ENCODE assay signal across 17 mouse cellular contexts in the genomic region with DNA sequence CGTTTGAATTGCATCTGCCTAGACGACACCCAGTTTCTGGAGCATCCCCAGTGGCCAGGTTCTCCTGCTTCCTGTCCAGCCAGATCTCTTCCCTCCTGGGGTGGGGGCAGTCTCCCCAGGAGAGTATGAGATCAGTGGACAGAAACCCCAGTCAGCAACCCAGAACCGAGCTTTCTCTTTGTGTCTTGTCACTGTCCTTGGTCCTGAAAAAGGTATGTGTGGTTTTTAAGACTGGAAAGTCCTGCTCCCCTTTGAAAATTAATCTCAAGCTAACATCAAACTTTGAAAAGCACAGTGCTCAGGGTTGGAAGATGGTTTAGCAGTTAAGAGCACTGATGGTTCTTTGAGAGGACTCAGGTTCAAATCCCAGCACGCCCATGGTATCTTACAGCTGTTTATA. TPM values are rescaled to one million over a fixed set of nuclear protein-coding genes. Genes with fewer than 3 reads are reported as not detected.
DNase-seq lines count a peak whose midpoint lies in the region; ATAC-seq and TF ChIP-seq lines count a peak whose summit lies in the region.
"Had no signal": no experiment of that assay in that cellular context is flagged by ENCODE, and none has a peak within 500 bp of the region (broad histone marks: within the 10 kb centered on the region; RNA-seq: fewer than 3 reads in every experiment).

No protein-coding gene starts in this region.

- H3K4me2 ChIP-seq in lung, embryonic 14.5 days, result no peak overlapping the region
- no peak overlapping the region for H3K4me2 ChIP-seq in embryonic facial prominence, embryonic 11.5 days (ENCODE audit: low read depth, low read length)
- H3K4me2 ChIP-seq: liver, embryonic 11.5 days; neural tube, embryonic 13.5 days had no signal

- no peak overlapping the region for H3K9ac ChIP-seq in lung, embryonic 14.5 days
- H3K9ac ChIP-seq in embryonic facial prominence, embryonic 11.5 days (replicated peaks; ENCODE audit: low read length), result no peak overlapping the region
- H3K9ac ChIP-seq: neural tube, embryonic 13.5 days had no signal

- no peaks in the 10 kb centered on the region for H3K9me3 ChIP-seq in lung, embryonic 14.5 days (ENCODE audit: low read depth, low read length)
- H3K9me3 ChIP-seq in embryonic facial prominence, embryonic 11.5 days (replicated peaks; ENCODE audit: control insufficient read depth, low read length), result no peaks in the 10 kb centered on the region
- H3K9me3 ChIP-seq: neural tube, embryonic 13.5 days had no signal

- no peaks in the 10 kb centered on the region for H3K27me3 ChIP-seq in lung, embryonic 14.5 days (ENCODE audit: insufficient read depth, low read length)
- H3K27me3 ChIP-seq in embryonic facial prominence, embryonic 11.5 days (ENCODE audit: control insufficient read depth, insufficient read depth, low read length), result no peaks in the 10 kb centered on the region
- H3K27me3 ChIP-seq in splenic B cell, adult 2 months (ENCODE audit: control insufficient read depth, insufficient read depth, low read length, poor library complexity, severe bottlenecking), result no peaks in the 10 kb centered on the region
- H3K27me3 ChIP-seq: neural tube, embryonic 13.5 days had no signal

- DNase-seq in lung, embryonic 14.5 days, result peak; percentile 80
- DNase-seq in lung, postnatal 10 days, result no peak
- DNase-seq in R1 (ENCODE audit: low read depth, low spot score), result peak; percentile 59
- DNase-seq in embryonic facial prominence, embryonic 11.5 days (ENCODE audit: low spot score), result peak; percentile 77
- DNase-seq in splenic B cell, adult 2 months (ENCODE audit: low read depth, low spot score), result peak; percentile 29
- no peak for DNase-seq in T-cell, adult 2 months (ENCODE audit: low spot score)
- DNase-seq in heart, adult 8-10 months (ENCODE audit: low spot score), result no peak
- DNase-seq in thymus, postnatal 14 days, result no peak
- DNase-seq: cerebellum, postnatal 14 days; lung, postnatal 36 days; right cerebral cortex, postnatal 14 days; thymus, adult 2 months had no signal

- no peak for ATAC-seq in lung, embryonic 14.5 days (ENCODE audit: insufficient read depth)
- ATAC-seq in embryonic facial prominence, embryonic 11.5 days (replicated peaks; ENCODE audit: insufficient number of reproducible peaks, low FRiP score, low TSS enrichment, low read depth), result no peak
- ATAC-seq: forebrain, embryonic 16.5 days; intestine, postnatal 0 days had no signal

- no peak overlapping the region for H3K4me3 ChIP-seq in lung, embryonic 14.5 days (ENCODE audit: low read depth, low read length)
- no peak overlapping the region for H3K4me3 ChIP-seq in embryonic facial prominence, embryonic 11.5 days (ENCODE audit: low read depth, low read length)
- H3K4me3 ChIP-seq: neural tube, embryonic 13.5 days had no signal

- 38% methylated on average over 4 of the region's 4 CpGs for WGBS in lung, embryonic 14.5 days
- 49% methylated on average over 4 of the region's 4 CpGs for WGBS in embryonic facial prominence, embryonic 11.5 days

- H3K27ac ChIP-seq in lung, embryonic 14.5 days (ENCODE audit: low read depth), result no peak overlapping the region
- no peak overlapping the region for H3K27ac ChIP-seq in embryonic facial prominence, embryonic 11.5 days (replicated peaks; ENCODE audit: low read depth, low read length)
- H3K27ac ChIP-seq: neural tube, embryonic 13.5 days had no signal

- H3K36me3 ChIP-seq in lung, embryonic 14.5 days (ENCODE audit: insufficient read depth), result no peaks in the 10 kb centered on the region
- H3K36me3 ChIP-seq in embryonic facial prominence, embryonic 11.5 days (replicated peaks; ENCODE audit: control insufficient read depth, insufficient read depth, low read depth, low read length), result no peaks in the 10 kb centered on the region
- peaks cover 8% of the 10 kb centered on the region for H3K36me3 ChIP-seq in splenic B cell, adult 2 months (ENCODE audit: control insufficient read depth, insufficient read depth, low read length, poor library complexity, severe bottlenecking)
- H3K36me3 ChIP-seq: neural tube, embryonic 13.5 days had no signal

- H3K4me1 ChIP-seq in lung, embryonic 14.5 days (ENCODE audit: insufficient read depth), result no peaks in the 10 kb centered on the region
- no peaks in the 10 kb centered on the region for H3K4me1 ChIP-seq in embryonic facial prominence, embryonic 11.5 days (ENCODE audit: control insufficient read depth, insufficient read depth, low read length)

- no peak for TF ChIP-seq CTCF in lung, embryonic 14.5 days (IDR thresholded peaks at IDR 0.05; ENCODE audit: low read depth)

RNA-seq across cellular contexts. Expression of gene Gm1043, which starts 46.7 kb away (rescaled TPM):
- polyA plus RNA-seq in lung, embryonic 14.5 days (2014; fragmentation: Nextera tagmentation; extraction: Ambion mirVana), result not detected in 2 replicates
- polyA plus RNA-seq in embryonic facial prominence, embryonic 11.5 days (2014; fragmentation: Nextera tagmentation; extraction: Ambion mirVana), result not detected in 2 replicates
- total RNA-seq in heart, adult 8-10 months (2022), result under 1 TPM in 1 of 4 experiments, not detected in 3; 0.25 TPM
- total RNA-seq: heart, postnatal 10 days had no signal
- polyA plus RNA-seq: liver, embryonic 11.5 days had no signal

Comparison
In these comparisons a context has a peak if more than half of its experiments do, and no peak if none do; other contexts are left out.
1. DNase-seq: peak in lung, embryonic 14.5 days (single experiment), R1 (single experiment), embryonic facial prominence, embryonic 11.5 days (single experiment) and splenic B cell, adult 2 months (single experiment); none in lung, postnatal 10 days (single experiment), T-cell, adult 2 months (single experiment), heart, adult 8-10 months (single experiment) and thymus, postnatal 14 days (single experiment).